Mouse (Mus musculus): Measurements from ENCODE around the gene Qsox1. TPM values are rescaled to one million over a fixed set of nuclear protein-coding genes. Genes with fewer than 3 reads are reported as not detected.

Qsox1 gene
- polyA plus RNA-seq, 1 experiment from 2014 or later, result 27.0 TPM

Other genes with a start within 250 kb of the Qsox1 start
- gene Lhx4, start 61.2 kb downstream of the Qsox1 start, polyA plus RNA-seq (2016; fragmentation: Nextera tagmentation; extraction: Ambion mirVana), result not detected in 2 replicates
- 10.4 and 10.5 TPM in 2 replicates for gene Cep350, start 160.4 kb upstream of the Qsox1 start, polyA plus RNA-seq (2016; fragmentation: Nextera tagmentation; extraction: Ambion mirVana)
- gene Tor1aip2, start 222.5 kb upstream of the Qsox1 start, polyA plus RNA-seq (2016; fragmentation: Nextera tagmentation; extraction: Ambion mirVana), result 93.3 and 100 TPM in 2 replicates
- gene Tor1aip1, start 223.6 kb upstream of the Qsox1 start, polyA plus RNA-seq (2016; fragmentation: Nextera tagmentation; extraction: Ambion mirVana), result 35.6 and 36.9 TPM in 2 replicates

All from heart, embryonic 12.5 days (tissue).